Comparison of ENCODE assay signal across 19 mouse cellular contexts in genomic region chr3:153948176-153948575, GRCm38 (mm10). TPM values are rescaled to one million over a fixed set of nuclear protein-coding genes. Genes with fewer than 3 reads are reported as not detected.
DNase-seq lines count a peak whose midpoint lies in the region; TF ChIP-seq lines count a peak whose summit lies in the region.
"Had no signal": no experiment of that assay in that cellular context is flagged by ENCODE, and none has a peak within 500 bp of the region (broad histone marks: within the 10 kb centered on the region; RNA-seq: fewer than 3 reads in every experiment).

No protein-coding gene starts in this region.

- H3K4me1 ChIP-seq in testis, adult 2 months (ENCODE audit: control insufficient read depth, insufficient read depth, low read length), result no peaks in the 10 kb centered on the region; the same call in 1 of the 2 replicates
- H3K4me1 ChIP-seq: embryonic facial prominence, embryonic 12.5 days had no signal

- no peak overlapping the region for H3K4me3 ChIP-seq in gastrocnemius, adult 2 months
- no peak overlapping the region for H3K4me3 ChIP-seq in testis, adult 2 months (ENCODE audit: control insufficient read depth, low read depth, low read length)
- H3K4me3 ChIP-seq: embryonic facial prominence, embryonic 12.5 days; forebrain, embryonic 15.5 days; heart, embryonic 12.5 days; hindbrain, embryonic 15.5 days had no signal

- peak overlapping the region; percentile 29; the same call in 1 of the 2 replicates for H3K27ac ChIP-seq in gastrocnemius, adult 2 months
- peak overlapping the region; percentile 62; the same call in 1 of the 2 replicates for H3K27ac ChIP-seq in testis, adult 2 months (ENCODE audit: control insufficient read depth, insufficient read depth, low read depth, low read length)
- H3K27ac ChIP-seq: embryonic facial prominence, embryonic 12.5 days; forebrain, embryonic 15.5 days; hindbrain, embryonic 15.5 days had no signal

- TF ChIP-seq POLR2A in testis, adult 2 months (IDR thresholded peaks at IDR 0.05; ENCODE audit: control insufficient read depth, low read depth, low read length), result no peak

- intact Hi-C loops in gastrocnemius, adult 2 months (cut with DNase I), result no loop called here

- no peaks in the 10 kb centered on the region for H3K27me3 ChIP-seq in testis, adult 2 months (ENCODE audit: control insufficient read depth, insufficient read depth, low read length)
- H3K27me3 ChIP-seq: embryonic facial prominence, embryonic 12.5 days; forebrain, embryonic 15.5 days; heart, embryonic 12.5 days; hindbrain, embryonic 15.5 days had no signal

- DNase-seq in gastrocnemius, adult 2 months, result no peak
- no peak for DNase-seq in gastrocnemius, postnatal 10 days
- DNase-seq in kidney, adult 9 months, result peak; percentile 61
- DNase-seq in kidney, postnatal 10 days, result no peak
- DNase-seq in testis, postnatal 14 days (ENCODE audit: low spot score), result no peak
- no peak for DNase-seq in layer of hippocampus, postnatal 25 days (ENCODE audit: extremely low spot score in 1 of 2, low spot score in 1 of 2)
- DNase-seq: adrenal gland, postnatal 36 days; cerebellum, adult 11-12 months; cerebellum, adult 9-10 months; cerebellum, postnatal 25 days; gastrocnemius, postnatal 25 days; heart, adult 11 months; heart, postnatal 36 days had no signal

- H3K36me3 ChIP-seq in testis, adult 2 months (ENCODE audit: control insufficient read depth, insufficient read depth, low read length), result no peaks in the 10 kb centered on the region
- H3K36me3 ChIP-seq: embryonic facial prominence, embryonic 12.5 days; forebrain, embryonic 15.5 days; G1E; heart, embryonic 12.5 days; hindbrain, embryonic 15.5 days had no signal

- no peak for TF ChIP-seq CTCF in gastrocnemius, adult 2 months (IDR thresholded peaks at IDR 0.05)
- TF ChIP-seq CTCF in testis, adult 2 months (IDR thresholded peaks at IDR 0.05; ENCODE audit: control insufficient read depth, insufficient read depth, insufficient replicate concordance, low read depth, low read length), result no peak

RNA-seq across cellular contexts. Expression of gene Acadm, which starts 3.7 kb away (rescaled TPM):
- 100 to 1,000 TPM; 288 to 531 TPM for total RNA-seq in gastrocnemius, adult 2 months (2021)
- total RNA-seq in gastrocnemius, postnatal 10 days (2021), result 100 to 1,000 TPM; 248 to 275 TPM
- polyA plus RNA-seq in testis, adult 2 months (2012; rRNA removed), result 13.3 and 13.7 TPM in 2 replicates
- total RNA-seq in layer of hippocampus, postnatal 25 days (2021), result 10 to 100 TPM; 40.7 to 48.4 TPM

RNA-seq across cellular contexts. Expression of gene Slc44a5, which starts 25.1 kb away (rescaled TPM):
- under 1 TPM in 1 of 2 experiments, not detected in 1; 0.17 TPM for total RNA-seq in gastrocnemius, adult 2 months (2021)
- 1 to 10 TPM in 1 of 2 experiments, under 1 TPM in 1; 0.78 to 1.4 TPM for total RNA-seq in gastrocnemius, postnatal 10 days (2021)
- polyA plus RNA-seq in testis, adult 2 months (2012; rRNA removed), result 3.0 and 3.7 TPM in 2 replicates
- total RNA-seq in layer of hippocampus, postnatal 25 days (2021), result 10 to 100 TPM; 43.9 to 55.5 TPM
- total RNA-seq: heart, postnatal 36 days had no signal
- polyA plus RNA-seq: G1E had no signal

RNA-seq across cellular contexts. Expression of gene Rabggtb, which starts 35.4 kb away (rescaled TPM):
- 10 to 100 TPM; 63.7 to 65.2 TPM for total RNA-seq in gastrocnemius, adult 2 months (2021)
- total RNA-seq in gastrocnemius, postnatal 10 days (2021), result 10 to 100 TPM; 67.0 to 72.3 TPM
- polyA plus RNA-seq in testis, adult 2 months (2012; rRNA removed), result 9.8 and 11.6 TPM in 2 replicates
- total RNA-seq in layer of hippocampus, postnatal 25 days (2021), result 10 to 100 TPM; 72.8 to 73.1 TPM

RNA-seq across cellular contexts. Expression of gene Msh4, which starts 42.2 kb away (rescaled TPM):
- under 1 TPM in 1 of 2 experiments, not detected in 1; 0.10 TPM for total RNA-seq in gastrocnemius, adult 2 months (2021)
- total RNA-seq in gastrocnemius, postnatal 10 days (2021), result under 1 TPM; 0.16 to 0.25 TPM
- 11.8 and 14.6 TPM in 2 replicates for polyA plus RNA-seq in testis, adult 2 months (2012; rRNA removed)
- under 1 TPM; 0.26 to 0.27 TPM for total RNA-seq in layer of hippocampus, postnatal 25 days (2021)
- total RNA-seq: gastrocnemius, postnatal 25 days had no signal
- polyA plus RNA-seq: G1E had no signal

Comparison
In these comparisons a context has a peak if more than half of its experiments do, and no peak if none do; other contexts are left out.
1. RNA of gene Acadm, which starts 3.7 kb away (total RNA-seq): 288 to 531 TPM in gastrocnemius, adult 2 months and 248 to 275 TPM in gastrocnemius, postnatal 10 days; 40.7 to 48.4 TPM in layer of hippocampus, postnatal 25 days; every median in the first group is over 4 times any median in the second.
2. RNA of gene Slc44a5, which starts 25.1 kb away (total RNA-seq): 43.9 to 55.5 TPM in layer of hippocampus, postnatal 25 days; 0.78 to 1.4 TPM in gastrocnemius, postnatal 10 days and 0.17 TPM in gastrocnemius, adult 2 months; every median in the first group is over 10 times any median in the second.